Mouse (Mus musculus): ENCODE data around the gene Rnf186.

DNA sequence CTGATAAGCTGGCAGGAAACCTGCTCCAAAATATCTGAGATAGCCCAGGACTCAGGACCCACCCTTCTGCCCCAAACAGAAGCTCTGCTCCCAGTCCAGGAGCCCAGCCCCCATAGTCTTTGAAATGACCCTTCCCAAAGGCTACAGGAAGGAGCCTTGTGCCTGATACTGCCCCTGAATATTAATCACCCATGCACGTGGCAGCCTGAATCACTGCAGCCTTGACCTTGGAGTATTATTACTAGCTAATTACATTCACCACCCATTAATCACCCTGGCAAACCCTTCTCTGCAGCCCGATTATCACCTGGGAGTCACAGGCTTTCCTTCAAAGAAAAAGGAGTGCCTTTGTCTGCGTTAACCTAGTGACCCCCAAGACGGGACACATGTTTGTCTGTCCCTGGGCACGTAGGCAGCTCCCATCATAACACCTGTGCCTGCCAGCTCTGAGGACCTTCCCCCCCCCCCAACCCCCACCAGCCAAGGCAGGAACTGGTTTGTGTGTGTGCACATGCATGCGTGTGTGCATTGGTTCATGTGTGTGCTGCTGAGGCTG lies 41.1 kb downstream of the Rnf186 start:
- no peak for TF ChIP-seq CTCF (IDR thresholded peaks at IDR 0.05; ENCODE audit: control insufficient read depth, insufficient read depth, insufficient replicate concordance, low read depth, low read length)
- TF ChIP-seq POLR2A (IDR thresholded peaks at IDR 0.05; ENCODE audit: control insufficient read depth, low read depth, low read length), result no peak
